Mouse (Mus musculus) right cerebral cortex, postnatal 4 days (tissue): Measurements from ENCODE around the gene Zfp94.

Experiments
- DNase-seq: peaks from one replicate; pipeline ENCODE4 v3.0.0-alpha.2; 2022

Gene Zfp94

GRCm38 (mm10) chr7:24271191-24271590 is 45.3 kb downstream of the Zfp94 start:
- DNase-seq = no peak

- DNase-seq = peak; percentile 65
These were observed 46.2 kb downstream of the Zfp94 start, which contains the start of gene Zfp93 for GRCm38 (mm10) chr7:24270288-24270672. TSS of gene Zfp93 (plus strand) at chr7:24270420.

DNA sequence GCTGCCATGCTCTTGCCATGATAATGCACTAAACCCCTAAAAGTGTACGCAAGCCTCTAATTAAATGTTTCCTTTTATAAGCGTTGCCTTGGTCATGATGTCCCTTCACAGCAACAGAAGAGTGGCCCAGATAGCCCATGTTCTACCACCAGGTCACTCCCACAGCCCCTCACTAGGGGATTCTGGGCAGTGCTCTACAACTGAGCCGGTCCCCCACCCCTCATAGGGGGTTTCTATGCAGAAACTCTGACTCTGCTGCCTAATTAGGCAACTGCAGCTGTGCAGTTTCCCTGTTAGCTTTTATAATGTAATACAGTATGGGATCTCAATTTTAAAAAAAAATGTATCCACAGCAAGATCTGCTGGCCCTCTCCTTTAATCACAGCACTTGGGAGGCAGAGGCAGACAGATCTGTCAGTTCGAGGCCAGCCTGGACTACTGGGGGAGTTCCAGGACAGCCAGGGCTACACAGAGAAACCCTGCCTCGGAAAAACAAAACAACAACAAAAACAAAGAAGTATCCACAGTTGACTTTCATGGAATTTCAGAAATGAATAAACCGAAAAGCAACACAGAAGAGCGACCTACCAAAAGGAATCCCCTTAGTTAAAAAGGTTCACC is 46.7 kb downstream of the Zfp94 start:
- no peak for DNase-seq

DNA sequence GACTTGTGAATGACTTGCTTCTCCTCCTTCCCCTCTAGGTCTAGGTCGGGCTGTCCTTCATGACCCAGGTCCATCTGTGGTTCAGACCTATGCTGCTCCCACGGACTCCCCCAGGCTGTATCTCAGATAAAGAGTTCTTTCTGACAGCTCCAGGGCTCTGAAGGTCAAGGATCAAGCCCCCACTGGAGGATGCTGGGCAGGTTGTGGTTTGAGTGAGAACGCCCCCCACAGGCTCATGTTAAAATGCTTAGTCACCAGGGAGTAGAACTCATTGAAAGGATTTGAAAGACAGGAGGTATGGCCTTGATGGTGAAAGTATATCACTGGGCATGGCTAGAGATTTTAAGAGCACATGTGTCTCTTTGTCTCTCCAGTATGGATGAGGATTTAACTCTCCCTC is 47.2 kb downstream of the Zfp94 start:
- no peak for DNase-seq

DNA sequence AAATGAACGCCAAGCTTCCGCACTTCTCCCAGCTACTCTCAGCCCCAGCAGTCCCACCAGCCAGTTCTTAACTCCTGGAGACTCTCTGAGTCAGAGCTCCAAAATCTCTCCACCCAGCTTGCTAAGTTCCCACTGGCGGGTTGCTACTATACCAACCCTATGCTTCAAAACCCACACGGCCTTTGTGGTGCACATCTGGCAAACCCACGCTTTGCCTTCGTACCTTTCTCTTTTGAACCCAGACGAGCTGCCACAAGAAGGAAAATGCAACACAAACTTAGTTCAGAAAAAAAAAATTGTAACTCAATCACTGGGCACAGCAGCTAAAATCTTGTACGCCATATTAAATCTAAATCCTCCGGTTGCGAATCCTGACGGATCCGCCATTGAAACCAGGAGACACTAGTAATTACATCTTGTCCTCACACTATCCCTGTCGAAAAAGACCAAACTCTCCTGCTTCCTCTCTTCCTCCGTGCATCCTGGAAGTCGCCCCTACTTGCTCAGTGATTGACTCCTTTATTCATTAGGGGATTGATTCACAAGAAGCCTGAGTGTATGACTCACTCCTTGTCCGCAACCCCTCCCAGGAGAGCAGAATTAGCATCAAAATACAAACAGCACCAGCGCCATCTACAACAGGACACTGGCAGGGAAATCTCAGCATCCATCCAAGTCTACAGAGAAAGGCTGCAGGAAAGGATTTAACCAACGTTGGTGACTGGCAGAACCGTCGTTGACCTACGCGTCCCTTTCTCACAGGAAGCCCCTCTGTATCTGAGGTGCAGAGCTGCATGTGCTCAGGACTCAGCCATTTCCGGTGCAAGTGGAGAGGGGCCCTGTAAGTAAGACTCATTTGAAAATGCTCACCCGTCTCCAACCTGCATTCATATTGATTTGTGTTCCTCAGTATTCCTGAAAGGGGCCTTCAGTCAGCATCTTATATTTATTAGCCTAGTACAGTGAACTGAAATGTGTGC is 48.0 kb downstream of the Zfp94 start:
- no peak for DNase-seq

GRCm38 (mm10) chr7:24260000-24260312 is 56.5 kb downstream of the Zfp94 start:
- DNase-seq = no peak

GRCm38 (mm10) chr7:24259306-24259999 is 57.0 kb downstream of the Zfp94 start:
- DNase-seq = no peak

GRCm38 (mm10) chr7:24254633-24255474 is 61.6 kb downstream of the Zfp94 start, which contains the start of gene Zfp108:
TSS of gene Zfp108 (plus strand) at chr7:24254794.
- DNase-seq = peak; percentile 67

GRCm38 (mm10) chr7:24253779-24254615 is 62.5 kb downstream of the Zfp94 start:
- DNase-seq = no peak
